In the genomic region with DNA sequence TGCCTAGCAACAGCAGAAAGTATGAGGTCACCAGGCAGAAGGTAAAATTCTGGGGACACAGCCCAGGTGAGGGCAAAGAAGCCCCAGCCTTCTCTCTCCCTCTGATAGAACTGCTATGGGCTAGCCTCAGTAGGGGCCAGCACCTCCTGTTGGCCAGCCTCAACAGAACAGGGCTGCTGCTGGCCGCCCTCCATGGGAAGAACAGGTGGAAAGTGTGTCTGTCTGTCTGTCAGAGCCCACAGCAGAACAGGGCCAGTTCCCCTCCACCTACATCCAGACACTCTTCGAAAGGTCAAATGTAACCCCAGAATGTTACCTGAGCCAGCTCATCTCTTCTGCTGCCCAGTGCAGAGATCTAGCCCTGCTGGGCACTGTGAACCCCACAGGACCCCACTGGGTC, we compare ENCODE assay signal across 20 mouse cellular contexts. TPM values are rescaled to one million over a fixed set of nuclear protein-coding genes. Genes with fewer than 3 reads are reported as not detected.
"Had no signal": no experiment of that assay in that cellular context is flagged by ENCODE, and none has a peak within 500 bp of the region (broad histone marks: within the 10 kb centered on the region; RNA-seq: fewer than 3 reads in every experiment).

No protein-coding gene starts in this region.

- H3K27me3 ChIP-seq: midbrain, embryonic 12.5 days; neural tube, embryonic 13.5 days had no signal

- H3K36me3 ChIP-seq: limb, embryonic 12.5 days; limb, embryonic 15.5 days; midbrain, embryonic 12.5 days; midbrain, embryonic 15.5 days; neural tube, embryonic 13.5 days had no signal

- ATAC-seq: midbrain, embryonic 15.5 days had no signal

- H3K27ac ChIP-seq: kidney, postnatal 0 days; limb, embryonic 12.5 days; limb, embryonic 15.5 days; liver, embryonic 14.5 days; midbrain, embryonic 12.5 days; midbrain, embryonic 15.5 days; neural tube, embryonic 13.5 days had no signal

- H3K9ac ChIP-seq: limb, embryonic 12.5 days; limb, embryonic 15.5 days; liver, embryonic 14.5 days; midbrain, embryonic 12.5 days; midbrain, embryonic 15.5 days; neural tube, embryonic 13.5 days had no signal

- H3K4me3 ChIP-seq: limb, embryonic 12.5 days; limb, embryonic 15.5 days; midbrain, embryonic 12.5 days; midbrain, embryonic 15.5 days; neural tube, embryonic 13.5 days had no signal

- H3K4me2 ChIP-seq: limb, embryonic 12.5 days; limb, embryonic 15.5 days; liver, embryonic 11.5 days; midbrain, embryonic 12.5 days; midbrain, embryonic 15.5 days; neural tube, embryonic 13.5 days had no signal

- H3K9me3 ChIP-seq: limb, embryonic 12.5 days; limb, embryonic 15.5 days; midbrain, embryonic 12.5 days; midbrain, embryonic 15.5 days; neural tube, embryonic 13.5 days had no signal

- DNase-seq: kidney, adult 2 months; kidney, postnatal 25 days; layer of hippocampus, postnatal 36 days; left cerebral cortex, postnatal 4 days; lung, adult 2 months; lung, postnatal 14 days; lung, postnatal 4 days; retina, postnatal 1 day; right cerebral cortex, postnatal 25 days; thymus, adult 18-20 months; thymus, postnatal 36 days had no signal

RNA-seq across cellular contexts. Expression of a gene that starts 45.9 kb away (rescaled TPM):
- total RNA-seq: neutrophil, adult 5-6 weeks had no signal
